Mouse (Mus musculus) lung, embryonic 16.5 days (tissue): ENCODE results near the gene Smim24. TPM values are rescaled to one million over a fixed set of nuclear protein-coding genes. Genes with fewer than 3 reads are reported as not detected.

Source experiments
- ATAC-seq: fragments of 200-750 bp; cut with Nextera tagmentation; 2 replicates; pipeline ENCODE4 v1.8.0; 2017; ENCODE audit warnings: low read depth, mild to moderate bottlenecking, moderate library complexity
- H3K27ac ChIP-seq: fragments of 300-500 bp; sonication (generic); 2 replicates; pipeline ENCODE4 v1.5.1; 2014; ENCODE audit warnings: mild to moderate bottlenecking, control low read depth, low read length
- H3K27me3 ChIP-seq: fragments of 300-500 bp; sonication (generic); 2 replicates; pipeline ENCODE4 v1.6.1; 2014; ENCODE audit warnings: low read depth, low read length, mixed read lengths; ENCODE audit not compliant: control insufficient read depth, insufficient read depth
- H3K36me3 ChIP-seq: fragments of 300-500 bp; sonication (generic); 2 replicates; pipeline ENCODE4 v1.6.1; 2014; ENCODE audit warnings: low read length; ENCODE audit not compliant: control insufficient read depth, insufficient read depth
- H3K4me1 ChIP-seq: fragments of 300-500 bp; sonication (generic); replicated peaks from 2 replicates; pipeline ENCODE4 v1.6.1; 2014; ENCODE audit warnings: low read length, mixed read lengths; ENCODE audit not compliant: control insufficient read depth, insufficient read depth
- H3K4me2 ChIP-seq: fragments of 300-500 bp; sonication (generic); 2 replicates; pipeline ENCODE4 v1.6.1; 2014; ENCODE audit warnings: low read depth, low read length, control low read depth
- H3K4me3 ChIP-seq: fragments of 300-500 bp; sonication (generic); 2 replicates; pipeline ENCODE4 v1.5.1; 2014; ENCODE audit warnings: mild to moderate bottlenecking, low read length, control low read depth
- H3K9ac ChIP-seq: fragments of 300-500 bp; sonication (generic); 2 replicates; pipeline ENCODE4 v1.6.1; 2014; ENCODE audit warnings: low read length, control low read depth
- H3K9me3 ChIP-seq: fragments of 300-500 bp; sonication (generic); 2 replicates; pipeline ENCODE4 v1.6.1; 2016; ENCODE audit warnings: low read length; ENCODE audit not compliant: control insufficient read depth
- WGBS: fragments of 180-500 bp; shearing (Covaris S2); extraction: QIAGEN DNeasy Blood & Tissue Kit; methylation state at CpG from one replicate; pipeline ENCODE4 v1.1.7; 2014; 5-methylcytosine and 5-hydroxymethylcytosine counted together
- polyA plus RNA-seq: library from polyadenylated mRNA; unstranded; fragments of >200 nt; fragmentation: Nextera tagmentation; extraction: Ambion mirVana; gene quantifications from 2 replicates; pipeline ENCODE4 v1.2.1, GENCODE M21; 2015

The Smim24 gene
- polyA plus RNA-seq, 1 experiment from 2014 or later = 7.9 TPM

GRCm38 (mm10) chr10:81410350-81410749 is 17.5 kb downstream of the Smim24 start:
- 57% methylated on average over 4 of the region's 4 CpGs for WGBS
- Histone ChIP-seq H3K27ac (peak overlapping the region; percentile 97), H3K36me3 (peaks cover 19% of the 10 kb centered on the region), H3K4me3 (peak overlapping the region; percentile 37), H3K9me3 (no peaks in the 10 kb centered on the region), H3K4me2 (peak overlapping the region; percentile 52), H3K9ac (peak overlapping the region; percentile 11; the same call in 1 of the 2 replicates), H3K27me3 (no peaks in the 10 kb centered on the region), H3K4me1 (peaks cover 84% of the 10 kb centered on the region)
- ATAC-seq = no peak

GRCm38 (mm10) chr10:81410981-81411380 is 18.1 kb downstream of the Smim24 start:
- Histone ChIP-seq H3K4me2 (peak overlapping the region; percentile 52), H3K4me3 (peak overlapping the region; percentile 4; the same call in 1 of the 2 replicates), H3K27me3 (no peaks in the 10 kb centered on the region), H3K4me1 (peaks cover 88% of the 10 kb centered on the region), H3K27ac (peak overlapping the region; percentile 97), H3K9ac (peak overlapping the region; percentile 42; the same call in 1 of the 2 replicates), H3K36me3 (peaks cover 13% of the 10 kb centered on the region; the same call in 1 of the 2 replicates), H3K9me3 (no peaks in the 10 kb centered on the region)
- no peak for ATAC-seq
- WGBS = 48% methylated on average over 9 of the region's 9 CpGs

- Histone ChIP-seq H3K27me3 (no peaks in the 10 kb centered on the region), H3K4me3 (peak overlapping the region; percentile 20; the same call in 1 of the 2 replicates), H3K4me1 (peaks cover 92% of the 10 kb centered on the region), H3K36me3 (peaks cover 6% of the 10 kb centered on the region; the same call in 1 of the 2 replicates), H3K9me3 (no peaks in the 10 kb centered on the region), H3K9ac (peak overlapping the region; percentile 42), H3K4me2 (peak overlapping the region; percentile 52), H3K27ac (peak overlapping the region; percentile 97)
- peak; percentile 20 for ATAC-seq
- WGBS = 32% methylated on average over 18 of the region's 18 CpGs
These were observed 18.9 kb downstream of the Smim24 start for GRCm38 (mm10) chr10:81411471-81412400.

GRCm38 (mm10) chr10:81412586-81413309 is 19.9 kb downstream of the Smim24 start:
- ATAC-seq = no peak
- WGBS = 59% methylated on average over 16 of the region's 16 CpGs
- peaks cover 92% of the 10 kb centered on the region for H3K4me1 ChIP-seq
- H3K27ac ChIP-seq = peak overlapping the region; percentile 97
- no peaks in the 10 kb centered on the region for H3K27me3 ChIP-seq
- no peaks in the 10 kb centered on the region for H3K9me3 ChIP-seq
- H3K4me3 ChIP-seq = no peak overlapping the region
- peak overlapping the region; percentile 42 for H3K9ac ChIP-seq
- H3K4me2 ChIP-seq = 0 out of 2 replicates have a peak overlapping the region, but pooled peaks have one; percentile 52
- 0 out of 2 replicates have a peak, but pooled peaks cover 2% of the 10 kb centered on the region for H3K36me3 ChIP-seq

GRCm38 (mm10) chr10:81413310-81414261 is 20.7 kb downstream of the Smim24 start:
- peak overlapping the region; percentile 54 for H3K9ac ChIP-seq
- peak; percentile 42 for ATAC-seq
- peaks cover 90% of the 10 kb centered on the region for H3K4me1 ChIP-seq
- peak overlapping the region; percentile 81 for H3K27ac ChIP-seq
- H3K9me3 ChIP-seq = no peaks in the 10 kb centered on the region
- H3K4me3 ChIP-seq = peak overlapping the region; percentile 30
- WGBS = 25% methylated on average over 26 of the region's 26 CpGs
- H3K36me3 ChIP-seq = no peaks in the 10 kb centered on the region
- H3K27me3 ChIP-seq = no peaks in the 10 kb centered on the region
- peak overlapping the region; percentile 52 for H3K4me2 ChIP-seq

- Histone ChIP-seq H3K27ac (peak overlapping the region; percentile 81; the same call in 1 of the 2 replicates), H3K4me3 (no peak overlapping the region), H3K4me2 (no peak overlapping the region; the same call in 1 of the 2 replicates), H3K27me3 (no peaks in the 10 kb centered on the region), H3K9me3 (no peaks in the 10 kb centered on the region), H3K36me3 (peaks cover under 1% of the 10 kb centered on the region; the same call in 1 of the 2 replicates), H3K9ac (no peak overlapping the region; the same call in 1 of the 2 replicates), H3K4me1 (peaks cover 87% of the 10 kb centered on the region)
- ATAC-seq = no peak
These were observed 21.8 kb downstream of the Smim24 start for GRCm38 (mm10) chr10:81414682-81415081.

GRCm38 (mm10) chr10:81415146-81415545 is 22.3 kb downstream of the Smim24 start:
- 75% methylated on average over 5 of the region's 5 CpGs for WGBS
- peaks cover 5% of the 10 kb centered on the region for H3K36me3 ChIP-seq
- no peak overlapping the region for H3K4me2 ChIP-seq
- no peaks in the 10 kb centered on the region for H3K9me3 ChIP-seq
- H3K9ac ChIP-seq = peak overlapping the region; percentile 18; the same call in 1 of the 2 replicates
- H3K27ac ChIP-seq = peak overlapping the region; percentile 94; the same call in 1 of the 2 replicates
- ATAC-seq = no peak
- no peak overlapping the region for H3K4me3 ChIP-seq
- H3K27me3 ChIP-seq = no peaks in the 10 kb centered on the region
- H3K4me1 ChIP-seq = peaks cover 86% of the 10 kb centered on the region

- no peak overlapping the region for H3K4me3 ChIP-seq
- 0 out of 2 replicates have a peak overlapping the region, but pooled peaks have one; percentile 18 for H3K9ac ChIP-seq
- H3K4me2 ChIP-seq = no peak overlapping the region
- no peaks in the 10 kb centered on the region for H3K9me3 ChIP-seq
- ATAC-seq = no peak
- peak overlapping the region; percentile 94 for H3K27ac ChIP-seq
- peaks cover 82% of the 10 kb centered on the region for H3K4me1 ChIP-seq
- H3K27me3 ChIP-seq = no peaks in the 10 kb centered on the region
- H3K36me3 ChIP-seq = peaks cover 7% of the 10 kb centered on the region
- WGBS = 59% methylated on average over 17 of the region's 17 CpGs
These were observed 22.9 kb downstream of the Smim24 start for GRCm38 (mm10) chr10:81415549-81416310.
